Mouse (Mus musculus) limb, embryonic 14.5 days (tissue): ENCODE measurements around the gene Hoxb3. TPM values are rescaled to one million over a fixed set of nuclear protein-coding genes. Genes with fewer than 3 reads are reported as not detected.

ENCODE experiments used
- ATAC-seq: fragments of 200-750 bp; cut with Nextera tagmentation; 2 replicates; pipeline ENCODE4 v1.8.0; 2017; ENCODE audit warnings: low read depth, moderate number of reproducible peaks, moderate TSS enrichment; ENCODE audit not compliant: low FRiP score
- DNase-seq: peaks from one replicate; pipeline ENCODE4 v3.0.0-alpha.2; 2015; ENCODE audit warnings: low spot score
- H3K27ac ChIP-seq: fragments of 300-500 bp; sonication (generic); replicated peaks from 2 replicates; pipeline ENCODE4 v1.5.1; 2014; ENCODE audit warnings: low read depth, mild to moderate bottlenecking, low read length, moderate library complexity, mixed read lengths
- H3K27me3 ChIP-seq: fragments of 300-500 bp; sonication (generic); 2 replicates; pipeline ENCODE4 v1.6.1; 2014; ENCODE audit warnings: low read length, mixed read lengths; ENCODE audit not compliant: control insufficient read depth, insufficient read depth
- H3K36me3 ChIP-seq: fragments of 300-500 bp; sonication (generic); 2 replicates; pipeline ENCODE4 v1.6.1; 2014; ENCODE audit warnings: mild to moderate bottlenecking, low read length, moderate library complexity, mixed read lengths; ENCODE audit not compliant: control insufficient read depth, insufficient read depth
- H3K4me1 ChIP-seq: fragments of 300-500 bp; sonication (generic); 2 replicates; pipeline ENCODE4 v1.6.1; 2014; ENCODE audit warnings: antibody characterized with exemption, low read length, mixed read lengths; ENCODE audit not compliant: control insufficient read depth, insufficient read depth
- H3K4me2 ChIP-seq: fragments of 300-500 bp; sonication (generic); replicated peaks from 2 replicates; pipeline ENCODE4 v1.6.1; 2014; ENCODE audit warnings: low read depth, mild to moderate bottlenecking, low read length, moderate library complexity; ENCODE audit not compliant: severe bottlenecking
- H3K4me3 ChIP-seq: fragments of 300-500 bp; sonication (generic); replicated peaks from 2 replicates; pipeline ENCODE4 v1.5.1; 2014; ENCODE audit warnings: low read length
- H3K9ac ChIP-seq: fragments of 300-500 bp; sonication (generic); 2 replicates; pipeline ENCODE4 v1.6.1; 2014; ENCODE audit warnings: mild to moderate bottlenecking, low read depth, low read length, moderate library complexity; ENCODE audit not compliant: severe bottlenecking
- H3K9me3 ChIP-seq: fragments of 300-500 bp; sonication (generic); 2 replicates; pipeline ENCODE4 v1.6.1; 2016; ENCODE audit warnings: low read length; ENCODE audit not compliant: control insufficient read depth
- POLR2A ChIP-seq: fragments of 200-500 bp; IDR thresholded peaks from 2 replicates; pipeline ENCODE4 v1.8.0; 2012; ENCODE audit warnings: inconsistent platforms, mild to moderate bottlenecking, moderate library complexity, borderline replicate concordance; ENCODE audit not compliant: insufficient read depth, insufficient read length; ENCODE audit errors: extremely low read depth
- WGBS: fragments of 180-500 bp; shearing (Covaris S2); extraction: QIAGEN DNeasy Blood & Tissue Kit; methylation state at CpG from one replicate; pipeline ENCODE4 v1.1.7; 2014; 5-methylcytosine and 5-hydroxymethylcytosine counted together
- polyA plus RNA-seq, 2 experiments: library from polyadenylated mRNA; depleted of rRNA in 1 of 2; stranded (reverse) in 1 of 2; unstranded in 1 of 2; fragments of >200 nt; fragmentation: Nextera tagmentation in 1 of 2; extraction: Ambion mirVana in 1 of 2; gene quantifications; 2 replicates each; pipeline versions ENCODE4 v1.2.1 to v1.2.3; 2012 to 2014

Hoxb3 gene
- polyA plus RNA-seq, 2 experiments = 0.69 to 4.9 TPM

DNA sequence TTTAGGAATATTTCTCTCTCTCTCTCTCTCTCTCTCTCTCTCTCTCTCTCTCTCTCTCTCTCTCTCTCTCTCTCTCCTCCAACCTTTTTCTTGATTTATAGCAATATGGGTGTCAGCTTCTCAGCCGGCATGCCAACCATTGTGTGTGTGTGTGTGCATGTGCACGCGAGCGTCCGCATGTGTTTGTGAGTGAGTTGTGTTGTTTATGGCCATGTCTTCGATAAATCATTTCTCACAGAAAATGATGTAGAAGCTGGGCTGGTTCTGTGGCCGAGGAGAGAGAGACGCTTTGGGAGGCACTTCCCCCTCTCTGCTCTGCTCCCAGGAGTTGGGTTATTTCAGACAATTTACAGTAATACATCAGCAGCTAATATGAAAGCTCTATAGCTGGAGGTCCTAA is 5.5 kb downstream of the Hoxb3 start:
- DNase-seq = no peak
- Histone ChIP-seq H3K36me3 (no peaks in the 10 kb centered on the region), H3K9me3 (no peaks in the 10 kb centered on the region), H3K4me2 (no peak overlapping the region), H3K27ac (no peak overlapping the region), H3K4me3 (no peak overlapping the region), H3K27me3 (peaks cover 98% of the 10 kb centered on the region), H3K4me1 (no peaks in the 10 kb centered on the region), H3K9ac (no peak overlapping the region)
- ATAC-seq = no peak
- TF ChIP-seq POLR2A = no peak
- WGBS = 14% methylated on average over 8 of the region's 8 CpGs

DNA sequence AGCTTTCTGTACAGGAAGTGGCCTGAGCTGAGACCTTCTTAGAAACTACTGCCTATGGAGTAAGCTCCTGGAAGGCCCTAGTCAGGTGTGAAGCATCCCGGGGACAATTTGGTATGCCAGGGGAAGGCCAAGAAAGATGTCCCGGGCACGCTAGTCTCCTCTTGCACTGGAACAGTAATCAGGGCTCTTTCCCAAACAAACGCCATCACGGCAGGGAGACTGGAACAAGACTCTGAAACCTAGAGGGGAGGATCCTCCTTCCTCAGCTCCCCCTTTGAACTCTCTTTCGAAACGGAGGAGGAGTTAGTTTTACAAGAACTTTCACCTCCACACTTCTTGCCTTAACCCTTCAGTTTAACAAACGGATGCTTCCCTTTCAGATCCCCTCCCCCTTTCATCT is 9.0 kb downstream of the Hoxb3 start:
- Histone ChIP-seq H3K27ac (no peak overlapping the region), H3K36me3 (no peaks in the 10 kb centered on the region), H3K27me3 (peaks cover 98% of the 10 kb centered on the region), H3K9me3 (no peaks in the 10 kb centered on the region), H3K4me3 (no peak overlapping the region), H3K4me2 (no peak overlapping the region), H3K9ac (no peak overlapping the region), H3K4me1 (no peaks in the 10 kb centered on the region)
- 4% methylated on average over 8 of the region's 8 CpGs for WGBS
- DNase-seq (no peak), ATAC-seq (no peak)
- TF ChIP-seq POLR2A = no peak

DNA sequence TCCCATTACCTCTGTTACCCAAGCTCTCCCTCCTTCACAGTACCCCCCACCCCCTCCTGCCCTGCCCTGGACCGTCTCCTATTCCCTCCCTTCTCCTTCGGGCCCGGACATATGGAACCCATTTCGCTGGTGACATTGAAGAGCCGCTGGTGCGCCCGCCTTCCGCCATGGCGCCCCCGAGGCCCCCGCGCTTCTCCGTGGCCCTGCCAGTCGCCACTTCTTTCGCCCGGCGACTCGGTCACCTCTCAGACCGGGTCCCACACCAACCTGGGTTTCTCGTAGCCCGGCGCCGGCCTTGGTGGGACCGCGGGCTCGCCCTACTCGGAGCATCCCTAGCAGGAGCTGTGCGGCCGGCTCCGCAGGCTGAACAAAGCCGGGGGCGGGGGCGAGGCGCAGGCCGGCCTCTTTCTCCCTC is 9.5 kb downstream of the Hoxb3 start:
- Histone ChIP-seq H3K36me3 (no peaks in the 10 kb centered on the region), H3K4me2 (peak overlapping the region; percentile 37), H3K4me1 (no peaks in the 10 kb centered on the region), H3K4me3 (peak overlapping the region; percentile 22), H3K27me3 (peaks cover 98% of the 10 kb centered on the region), H3K9ac (peak overlapping the region; percentile 31; the same call in 1 of the 2 replicates), H3K27ac (no peak overlapping the region), H3K9me3 (no peaks in the 10 kb centered on the region)
- DNase-seq = no peak
- WGBS = 3% methylated on average over 35 of the region's 35 CpGs
- no peak for TF ChIP-seq POLR2A
- no peak for ATAC-seq

DNA sequence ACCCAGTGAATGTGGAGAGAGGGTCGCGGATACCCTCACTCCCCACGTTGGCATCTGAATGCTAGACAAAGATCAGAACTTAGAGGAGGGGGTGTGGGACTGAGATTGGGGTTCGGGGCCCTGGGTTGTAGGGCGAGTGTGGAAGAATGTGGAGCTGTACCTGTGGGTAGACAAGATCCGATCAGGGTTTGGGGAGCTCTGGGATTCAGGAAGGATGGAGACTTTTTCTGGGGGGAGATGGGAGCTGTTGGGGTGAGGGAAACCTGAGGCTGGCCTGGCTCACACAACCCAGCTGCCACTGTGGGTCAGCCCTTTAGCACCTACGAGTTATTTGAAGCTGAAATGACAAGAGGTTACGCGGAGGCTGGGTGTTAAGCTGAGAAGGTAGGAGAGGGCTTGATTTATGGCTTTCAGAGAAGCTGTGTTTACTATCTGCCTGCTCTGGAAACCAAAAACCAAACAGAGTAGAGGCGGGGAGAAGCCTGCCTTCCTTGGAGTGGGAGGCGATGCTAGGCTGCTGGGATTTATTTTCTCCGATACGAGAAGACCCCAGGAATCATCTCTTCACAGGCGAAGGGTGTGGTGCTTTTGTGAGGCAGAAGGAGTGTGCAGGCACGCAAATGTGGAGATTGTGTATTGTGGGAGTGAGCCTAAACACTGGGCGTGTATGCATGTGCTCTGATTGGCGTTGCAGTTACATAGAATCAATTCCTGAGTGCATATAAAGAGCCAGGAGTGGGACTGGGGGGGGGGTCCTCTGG is 10.3 kb downstream of the Hoxb3 start:
- Histone ChIP-seq H3K4me1 (no peaks in the 10 kb centered on the region), H3K27me3 (peaks cover 98% of the 10 kb centered on the region), H3K27ac (no peak overlapping the region), H3K4me3 (peak overlapping the region; percentile 22), H3K4me2 (peak overlapping the region; percentile 37), H3K9ac (peak overlapping the region; percentile 31; the same call in 1 of the 2 replicates), H3K36me3 (no peaks in the 10 kb centered on the region), H3K9me3 (no peaks in the 10 kb centered on the region)
- no peak for ATAC-seq
- DNase-seq = no peak
- 12% methylated on average over 17 of the region's 17 CpGs for WGBS
- TF ChIP-seq POLR2A = no peak

DNA sequence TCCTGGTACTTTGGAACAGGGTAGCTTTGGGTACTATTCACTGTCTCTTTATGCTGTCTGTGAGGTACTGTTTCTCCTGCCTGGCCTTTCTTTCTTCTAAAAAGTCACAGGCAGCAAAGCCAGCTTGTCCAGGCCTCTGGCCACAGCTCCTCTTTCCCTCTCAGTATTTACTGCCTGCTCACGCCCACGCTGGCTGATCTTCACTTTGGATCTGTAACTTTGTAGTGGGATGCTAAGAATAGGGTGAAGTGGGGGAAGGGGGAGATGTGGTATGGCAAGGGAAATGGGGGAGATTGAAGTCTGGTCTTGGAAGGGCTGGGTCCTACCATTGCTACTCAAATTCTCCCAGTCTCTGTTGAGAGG is 10.9 kb downstream of the Hoxb3 start:
- Histone ChIP-seq H3K27ac (no peak overlapping the region), H3K9ac (no peak overlapping the region), H3K4me1 (no peaks in the 10 kb centered on the region), H3K9me3 (no peaks in the 10 kb centered on the region), H3K4me2 (no peak overlapping the region), H3K36me3 (no peaks in the 10 kb centered on the region), H3K27me3 (peaks cover 99% of the 10 kb centered on the region), H3K4me3 (no peak overlapping the region; the same call in 1 of the 2 replicates)
- no peak for TF ChIP-seq POLR2A
- ATAC-seq = no peak
- no peak for DNase-seq
- 13% methylated on average over 2 of the region's 2 CpGs for WGBS
